Mouse (Mus musculus) lung, embryonic 14.5 days (tissue): ENCODE data around the gene Fhdc1. TPM values are rescaled to one million over a fixed set of nuclear protein-coding genes. Genes with fewer than 3 reads are reported as not detected.

Experiments used
- ATAC-seq: fragments of 200-750 bp; cut with Nextera tagmentation; 2 replicates; pipeline ENCODE4 v1.8.0; 2017; ENCODE audit warnings: mild to moderate bottlenecking, moderate TSS enrichment, moderate library complexity; ENCODE audit not compliant: insufficient read depth
- DNase-seq: peaks from one replicate; pipeline ENCODE4 v3.0.0-alpha.2; 2015
- H3K27ac ChIP-seq: fragments of 300-500 bp; sonication (generic); 2 replicates; pipeline ENCODE4 v1.5.1; 2014; ENCODE audit warnings: low read depth, mild to moderate bottlenecking, moderate library complexity
- H3K27me3 ChIP-seq: fragments of 300-500 bp; sonication (generic); 2 replicates; pipeline ENCODE4 v1.6.1; 2014; ENCODE audit warnings: low read length, control low read depth; ENCODE audit not compliant: insufficient read depth
- H3K36me3 ChIP-seq: fragments of 300-500 bp; sonication (generic); 2 replicates; pipeline ENCODE4 v1.6.1; 2014; ENCODE audit warnings: control low read depth; ENCODE audit not compliant: insufficient read depth
- H3K4me1 ChIP-seq: fragments of 300-500 bp; sonication (generic); 2 replicates; pipeline ENCODE4 v1.6.1; 2014; ENCODE audit warnings: antibody characterized with exemption, control low read depth; ENCODE audit not compliant: insufficient read depth
- H3K4me2 ChIP-seq: fragments of 300-500 bp; sonication (generic); 2 replicates; pipeline ENCODE4 v1.6.1; 2014; ENCODE audit warnings: mild to moderate bottlenecking
- H3K4me3 ChIP-seq: fragments of 300-500 bp; sonication (generic); 2 replicates; pipeline ENCODE4 v1.5.1; 2014; ENCODE audit warnings: low read depth, low read length
- H3K9ac ChIP-seq: fragments of 300-500 bp; sonication (generic); 2 replicates; pipeline ENCODE4 v1.6.1; 2014
- H3K9me3 ChIP-seq: fragments of 300-500 bp; sonication (generic); 2 replicates; pipeline ENCODE4 v1.6.1; 2016; ENCODE audit warnings: low read depth, low read length, control low read depth
- CTCF ChIP-seq: IDR thresholded peaks from 2 replicates; pipeline ENCODE4 v1.5.1; 2016; ENCODE audit warnings: antibody characterized with exemption, low read depth
- WGBS: fragments of 180-500 bp; shearing (Covaris S2); extraction: QIAGEN DNeasy Blood & Tissue Kit; methylation state at CpG from one replicate; pipeline ENCODE4 v1.1.7; 2014; 5-methylcytosine and 5-hydroxymethylcytosine counted together
- polyA plus RNA-seq: library from polyadenylated mRNA; unstranded; fragments of >200 nt; fragmentation: Nextera tagmentation; extraction: Ambion mirVana; gene quantifications from 2 replicates; pipeline ENCODE4 v1.2.1, GENCODE M21; 2014

Gene Fhdc1
- polyA plus RNA-seq, 1 experiment from 2014 or later, result 16.6 TPM

DNA sequence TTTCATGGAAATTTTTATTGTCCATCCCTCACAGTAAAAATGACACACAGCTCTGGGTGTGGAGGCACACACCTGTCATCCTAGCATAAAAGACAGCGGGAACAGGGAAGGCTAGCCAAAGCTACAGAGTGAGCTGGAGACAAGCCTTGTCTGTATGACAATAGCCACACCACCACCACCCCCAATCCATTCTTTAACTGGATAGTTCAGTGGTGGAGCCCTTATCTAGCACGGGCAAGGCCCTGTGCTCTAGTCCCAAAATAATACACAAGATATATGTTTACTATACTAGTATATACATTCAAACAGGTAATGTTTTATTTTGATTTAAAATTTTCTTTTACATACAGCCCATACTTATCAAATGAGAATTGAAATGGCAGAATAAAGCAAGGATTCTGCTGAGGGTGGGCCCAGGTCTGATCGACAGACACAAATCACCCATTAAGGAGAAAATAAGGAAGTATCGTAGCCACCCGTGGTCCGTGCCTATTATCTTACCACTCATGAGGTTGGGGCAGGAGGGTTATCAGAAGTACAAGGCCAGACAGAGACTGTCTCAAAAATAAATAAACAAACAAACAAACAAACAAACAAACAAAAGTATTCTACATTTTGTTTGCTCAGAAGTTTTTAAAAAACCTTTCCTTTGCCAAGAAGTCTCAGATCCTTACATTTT, 14.3 kb downstream of the Fhdc1 start:
- Histone ChIP-seq H3K9ac (no peak overlapping the region), H3K27me3 (no peaks in the 10 kb centered on the region), H3K9me3 (no peaks in the 10 kb centered on the region), H3K4me1 (peaks cover 13% of the 10 kb centered on the region), H3K36me3 (0 out of 2 replicates have a peak, but pooled peaks cover 3% of the 10 kb centered on the region), H3K4me3 (no peak overlapping the region), H3K27ac (no peak overlapping the region), H3K4me2 (no peak overlapping the region)
- no peak for TF ChIP-seq CTCF
- WGBS, result 77% methylated on average over 6 of the region's 6 CpGs
- ATAC-seq (no peak), DNase-seq (no peak)

- no peak overlapping the region for H3K9ac ChIP-seq
- no peaks in the 10 kb centered on the region for H3K27me3 ChIP-seq
- H3K27ac ChIP-seq, result peak overlapping the region; percentile 47; the same call in 1 of the 2 replicates
- no peak overlapping the region for H3K4me3 ChIP-seq
- 0 out of 2 replicates have a peak, but pooled peaks cover 3% of the 10 kb centered on the region for H3K36me3 ChIP-seq
- no peak for DNase-seq
- peaks cover 13% of the 10 kb centered on the region for H3K4me1 ChIP-seq
- ATAC-seq, result peak; percentile 43; the same call in 1 of the 2 replicates
- H3K4me2 ChIP-seq, result no peak overlapping the region; the same call in 1 of the 2 replicates
- WGBS, result 17% methylated on average over 4 of the region's 4 CpGs
- H3K9me3 ChIP-seq, result no peaks in the 10 kb centered on the region
- no peak for TF ChIP-seq CTCF
Measured at GRCm38 (mm10) chr3:84461687-84462086, 18.5 kb downstream of the Fhdc1 start.

- Histone ChIP-seq H3K27me3 (no peaks in the 10 kb centered on the region), H3K36me3 (0 out of 2 replicates have a peak, but pooled peaks cover 7% of the 10 kb centered on the region), H3K9me3 (no peaks in the 10 kb centered on the region), H3K4me2 (peak overlapping the region; percentile 20), H3K4me1 (peaks cover 13% of the 10 kb centered on the region), H3K27ac (peak overlapping the region; percentile 51; the same call in 1 of the 2 replicates), H3K4me3 (no peak overlapping the region), H3K9ac (no peak overlapping the region)
- DNase-seq (peak; percentile 80), ATAC-seq (peak; percentile 64)
- WGBS, result 6% methylated on average over 12 of the region's 12 CpGs
- no peak for TF ChIP-seq CTCF
Measured at GRCm38 (mm10) chr3:84460952-84461351, 19.3 kb downstream of the Fhdc1 start.

DNA sequence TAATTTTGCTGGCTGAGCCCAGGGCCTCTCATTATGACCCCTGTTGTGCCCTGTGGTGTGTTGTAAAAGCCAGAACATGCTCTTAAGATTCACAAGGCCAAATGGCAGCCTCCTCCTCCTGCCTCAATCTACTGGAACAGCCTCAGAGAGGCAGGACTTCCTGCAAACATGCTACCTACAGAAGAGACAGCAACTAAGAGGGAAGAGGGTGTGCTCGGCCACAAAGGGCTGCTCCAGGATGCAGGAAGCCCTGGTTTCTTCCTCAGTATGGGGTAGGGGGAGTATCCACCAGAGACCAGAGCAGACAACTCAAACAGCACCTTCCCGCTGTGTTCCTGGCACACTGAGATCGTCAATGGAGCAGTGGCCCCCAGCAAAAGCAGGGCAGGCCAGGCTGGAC, 19.7 kb downstream of the Fhdc1 start:
- TF ChIP-seq CTCF, result no peak
- H3K4me1 ChIP-seq, result peaks cover 13% of the 10 kb centered on the region
- no peaks in the 10 kb centered on the region for H3K27me3 ChIP-seq
- H3K27ac ChIP-seq, result peak overlapping the region; percentile 51; the same call in 1 of the 2 replicates
- no peaks in the 10 kb centered on the region for H3K9me3 ChIP-seq
- no peak overlapping the region for H3K4me3 ChIP-seq
- H3K4me2 ChIP-seq, result peak overlapping the region; percentile 6
- DNase-seq, result no peak
- H3K9ac ChIP-seq, result no peak overlapping the region
- 13% methylated on average over 3 of the region's 3 CpGs for WGBS
- peak; percentile 48; the same call in 1 of the 2 replicates for ATAC-seq
- 0 out of 2 replicates have a peak, but pooled peaks cover 7% of the 10 kb centered on the region for H3K36me3 ChIP-seq

DNA sequence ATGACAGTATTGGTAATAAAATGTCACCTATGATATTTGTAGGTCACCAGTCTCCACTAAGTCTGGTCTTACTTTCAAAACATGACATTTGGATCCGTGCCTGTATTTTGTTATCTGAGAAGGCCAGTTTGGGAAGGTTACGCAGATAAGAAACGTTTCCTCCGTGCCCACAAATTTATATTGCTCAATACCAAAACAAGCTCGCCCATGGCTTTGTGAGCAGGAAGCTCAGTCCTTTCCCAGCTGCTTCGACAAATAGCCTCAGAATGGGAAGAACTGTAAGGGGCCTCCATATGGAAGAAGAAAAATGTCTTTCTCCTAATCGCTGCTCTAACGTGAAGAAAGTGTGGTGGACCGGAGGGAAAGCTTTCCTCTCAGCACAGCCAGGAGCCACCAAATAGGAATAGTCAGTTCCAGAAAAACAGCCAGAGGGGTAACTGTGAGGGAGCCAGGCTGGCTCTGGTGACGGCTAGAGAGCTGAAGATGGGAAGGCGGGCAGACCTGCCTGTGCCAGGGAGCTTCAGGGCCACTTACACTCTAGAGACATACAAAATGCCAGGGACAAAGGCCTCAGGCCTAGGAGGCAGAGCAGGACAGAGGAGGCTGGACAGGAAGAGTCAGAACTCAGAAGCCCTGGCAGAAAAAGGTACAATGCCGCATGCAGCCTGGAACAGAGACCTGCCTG, 24.4 kb downstream of the Fhdc1 start:
- WGBS, result 43% methylated on average over 12 of the region's 12 CpGs
- DNase-seq (peak; percentile 53), ATAC-seq (no peak)
- no peak for TF ChIP-seq CTCF
- peak overlapping the region; percentile 3; the same call in 1 of the 2 replicates for H3K9ac ChIP-seq
- H3K27me3 ChIP-seq, result no peaks in the 10 kb centered on the region
- H3K4me3 ChIP-seq, result no peak overlapping the region
- no peaks in the 10 kb centered on the region for H3K9me3 ChIP-seq
- peaks cover 10% of the 10 kb centered on the region; the same call in 1 of the 2 replicates for H3K4me1 ChIP-seq
- H3K4me2 ChIP-seq, result no peak overlapping the region
- 0 out of 2 replicates have a peak, but pooled peaks cover 7% of the 10 kb centered on the region for H3K36me3 ChIP-seq
- H3K27ac ChIP-seq, result peak overlapping the region; percentile 69

DNA sequence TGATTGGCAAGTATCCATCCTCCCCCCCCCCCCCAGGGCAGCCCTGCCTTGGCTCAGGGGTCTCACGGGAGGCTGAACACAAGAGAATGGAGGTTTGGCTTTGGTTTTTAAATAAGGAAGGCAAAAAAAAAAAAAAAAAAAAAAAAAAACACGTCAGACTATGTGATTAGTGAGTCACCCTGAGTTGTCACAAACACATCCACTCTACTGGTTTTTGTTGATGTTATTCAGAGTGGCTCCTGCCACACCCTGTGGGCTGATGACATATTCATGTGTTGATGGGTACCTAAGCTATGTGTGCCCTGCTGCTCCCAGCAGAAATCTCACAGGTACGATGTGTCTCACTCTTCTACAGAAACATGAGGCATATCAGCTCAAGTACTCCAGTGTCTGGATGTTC, 29.6 kb downstream of the Fhdc1 start:
- Histone ChIP-seq H3K4me3 (no peak overlapping the region), H3K36me3 (peaks cover 11% of the 10 kb centered on the region; the same call in 1 of the 2 replicates), H3K4me1 (peaks cover 16% of the 10 kb centered on the region; the same call in 1 of the 2 replicates), H3K4me2 (no peak overlapping the region), H3K27me3 (no peaks in the 10 kb centered on the region), H3K9me3 (no peaks in the 10 kb centered on the region), H3K9ac (no peak overlapping the region), H3K27ac (no peak overlapping the region)
- DNase-seq (no peak), ATAC-seq (no peak)
- TF ChIP-seq CTCF, result no peak
- 54% methylated on average over 3 of the region's 3 CpGs for WGBS

GRCm38 (mm10) chr3:84449015-84449414, 31.2 kb downstream of the Fhdc1 start:
- 66% methylated on average over 9 of the region's 9 CpGs for WGBS
- ATAC-seq, result peak; percentile 68
- TF ChIP-seq CTCF, result 0 out of 2 replicates have a peak, but pooled peaks have one; percentile 6
- Histone ChIP-seq H3K9me3 (no peaks in the 10 kb centered on the region), H3K27ac (peak overlapping the region; percentile 54), H3K4me1 (peaks cover 16% of the 10 kb centered on the region; the same call in 1 of the 2 replicates), H3K9ac (no peak overlapping the region), H3K4me2 (no peak overlapping the region), H3K27me3 (no peaks in the 10 kb centered on the region), H3K4me3 (no peak overlapping the region), H3K36me3 (peaks cover 17% of the 10 kb centered on the region; the same call in 1 of the 2 replicates)
- DNase-seq, result peak; percentile 54
